Mouse (Mus musculus) retina, postnatal 1 day (tissue): ENCODE data around the gene Crtc3.

Experiments used
- DNase-seq: peaks from one replicate; pipeline ENCODE4 v3.0.0-alpha.2; 2012

The Crtc3 gene

DNA sequence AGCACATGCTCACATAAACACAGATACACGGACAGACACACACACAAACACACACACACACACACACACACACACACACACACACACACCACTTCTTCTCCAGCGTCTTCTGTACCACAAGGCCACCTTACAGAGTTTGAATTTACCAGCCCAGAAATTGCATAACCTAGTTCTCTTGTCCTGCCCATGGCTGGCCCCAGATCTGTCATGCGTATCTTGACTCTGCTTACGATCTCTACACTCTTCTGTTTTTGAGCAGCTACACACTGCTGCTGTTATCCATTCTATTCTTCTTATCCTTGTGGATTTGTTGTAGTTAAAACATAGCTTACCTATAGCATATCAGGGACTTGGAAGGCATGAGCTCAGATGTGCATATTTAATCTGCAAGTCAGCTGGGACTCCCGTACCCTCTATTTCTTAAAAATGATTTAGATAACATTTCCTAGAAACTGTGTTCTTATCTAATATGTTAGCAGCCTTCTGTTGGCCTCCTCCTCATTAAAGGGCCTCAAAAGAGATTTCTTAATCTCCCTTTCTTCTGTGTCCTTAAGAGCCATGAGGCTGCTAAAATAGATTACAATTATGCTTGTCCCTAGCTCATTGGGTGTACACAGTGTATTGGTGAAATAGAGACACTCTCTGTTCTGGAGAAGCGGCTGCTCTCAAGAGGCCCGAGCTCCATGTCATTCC lies 146.4 kb downstream of the Crtc3 start:
- no peak for DNase-seq

DNA sequence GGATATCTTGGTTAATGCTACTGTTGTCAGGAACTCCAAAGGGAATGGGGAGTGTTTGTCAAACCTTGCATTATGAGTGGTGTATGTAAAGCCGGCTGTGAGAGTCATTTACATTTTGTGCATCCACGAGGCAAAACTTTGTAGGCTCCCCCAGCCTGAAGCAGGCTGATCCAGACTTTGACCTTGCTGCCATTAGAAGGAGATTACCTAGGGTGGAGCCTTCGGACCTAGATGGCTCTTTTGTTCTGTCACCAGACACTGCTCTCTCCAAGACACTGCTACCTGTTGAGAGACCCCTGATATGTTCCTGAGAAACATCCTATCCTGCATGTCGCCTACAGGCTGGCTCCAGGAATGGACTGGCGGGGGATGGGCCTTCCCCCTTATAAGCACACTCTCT lies 149.1 kb downstream of the Crtc3 start:
- DNase-seq, result no peak
